Mouse (Mus musculus): Measurements from ENCODE around the gene Slc26a1. TPM values are rescaled to one million over a fixed set of nuclear protein-coding genes. Genes with fewer than 3 reads are reported as not detected.

Slc26a1 gene
- polyA plus RNA-seq, 1 experiment: 0.44 TPM

- DNase-seq: no peak
- no peak overlapping the region for H3K27ac ChIP-seq (ENCODE audit: control insufficient read depth, insufficient read depth, low read length)
- no peak overlapping the region for H3K4me3 ChIP-seq (ENCODE audit: control insufficient read depth, insufficient read depth, low read length)
- H3K36me3 ChIP-seq (ENCODE audit: control insufficient read depth, insufficient read depth, low read length): peaks cover 25% of the 10 kb centered on the region
- no peak for TF ChIP-seq CTCF (IDR thresholded peaks at IDR 0.05; ENCODE audit: borderline replicate concordance, control insufficient read depth, extremely low read depth, insufficient read depth, low read length, poor library complexity)
- no peak for TF ChIP-seq POLR2A (IDR thresholded peaks at IDR 0.05; ENCODE audit: control insufficient read depth, extremely low read depth, insufficient read depth, low read length, poor library complexity)
- WGBS: 98% methylated on average over 6 of the region's 6 CpGs
- H3K4me1 ChIP-seq (replicated peaks; ENCODE audit: control insufficient read depth, insufficient read depth, low read length): no peaks in the 10 kb centered on the region
- no peaks in the 10 kb centered on the region for H3K27me3 ChIP-seq (ENCODE audit: control insufficient read depth, insufficient read depth, low read length)
These were observed 22.0 kb downstream of the Slc26a1 start for GRCm38 (mm10) chr5:108653341-108653740.

GRCm38 (mm10) chr5:108651823-108652222 lies 23.5 kb downstream of the Slc26a1 start:
- peak; percentile 77 for DNase-seq
- WGBS: 60% methylated on average over 1 of the region's 1 CpGs
- Histone ChIP-seq H3K4me1 (replicated peaks; ENCODE audit: control insufficient read depth, insufficient read depth, low read length) (no peaks in the 10 kb centered on the region), H3K36me3 (ENCODE audit: control insufficient read depth, insufficient read depth, low read length) (peaks cover 25% of the 10 kb centered on the region), H3K4me3 (ENCODE audit: control insufficient read depth, insufficient read depth, low read length) (no peak overlapping the region), H3K27me3 (ENCODE audit: control insufficient read depth, insufficient read depth, low read length) (no peaks in the 10 kb centered on the region), H3K27ac (ENCODE audit: control insufficient read depth, insufficient read depth, low read length) (no peak overlapping the region)
- TF ChIP-seq POLR2A (IDR thresholded peaks at IDR 0.05; ENCODE audit: control insufficient read depth, extremely low read depth, insufficient read depth, low read length, poor library complexity): no peak
- TF ChIP-seq CTCF (IDR thresholded peaks at IDR 0.05; ENCODE audit: borderline replicate concordance, control insufficient read depth, extremely low read depth, insufficient read depth, low read length, poor library complexity): no peak

GRCm38 (mm10) chr5:108651136-108651720 lies 24.1 kb downstream of the Slc26a1 start:
- Histone ChIP-seq H3K27ac (ENCODE audit: control insufficient read depth, insufficient read depth, low read length) (no peak overlapping the region), H3K4me1 (replicated peaks; ENCODE audit: control insufficient read depth, insufficient read depth, low read length) (no peaks in the 10 kb centered on the region), H3K36me3 (ENCODE audit: control insufficient read depth, insufficient read depth, low read length) (peaks cover 25% of the 10 kb centered on the region), H3K27me3 (ENCODE audit: control insufficient read depth, insufficient read depth, low read length) (no peaks in the 10 kb centered on the region), H3K4me3 (ENCODE audit: control insufficient read depth, insufficient read depth, low read length) (no peak overlapping the region)
- 85% methylated on average over 5 of the region's 5 CpGs for WGBS
- no peak for DNase-seq
- TF ChIP-seq POLR2A (IDR thresholded peaks at IDR 0.05; ENCODE audit: control insufficient read depth, extremely low read depth, insufficient read depth, low read length, poor library complexity): no peak
- TF ChIP-seq CTCF (IDR thresholded peaks at IDR 0.05; ENCODE audit: borderline replicate concordance, control insufficient read depth, extremely low read depth, insufficient read depth, low read length, poor library complexity): no peak

- no peak for TF ChIP-seq CTCF (IDR thresholded peaks at IDR 0.05; ENCODE audit: borderline replicate concordance, control insufficient read depth, extremely low read depth, insufficient read depth, low read length, poor library complexity)
- TF ChIP-seq POLR2A (IDR thresholded peaks at IDR 0.05; ENCODE audit: control insufficient read depth, extremely low read depth, insufficient read depth, low read length, poor library complexity): no peak
- DNase-seq: no peak
- Histone ChIP-seq H3K36me3 (ENCODE audit: control insufficient read depth, insufficient read depth, low read length) (peaks cover 25% of the 10 kb centered on the region), H3K27ac (ENCODE audit: control insufficient read depth, insufficient read depth, low read length) (no peak overlapping the region), H3K27me3 (ENCODE audit: control insufficient read depth, insufficient read depth, low read length) (no peaks in the 10 kb centered on the region), H3K4me3 (ENCODE audit: control insufficient read depth, insufficient read depth, low read length) (no peak overlapping the region), H3K4me1 (replicated peaks; ENCODE audit: control insufficient read depth, insufficient read depth, low read length) (no peaks in the 10 kb centered on the region)
- 97% methylated on average over 7 of the region's 7 CpGs for WGBS
These were observed 25.0 kb downstream of the Slc26a1 start for GRCm38 (mm10) chr5:108650341-108650740.

GRCm38 (mm10) chr5:108648937-108649576 lies 26.3 kb downstream of the Slc26a1 start:
- H3K36me3 ChIP-seq (ENCODE audit: control insufficient read depth, insufficient read depth, low read length): peaks cover 15% of the 10 kb centered on the region
- H3K4me1 ChIP-seq (replicated peaks; ENCODE audit: control insufficient read depth, insufficient read depth, low read length): no peaks in the 10 kb centered on the region
- WGBS: 97% methylated on average over 11 of the region's 11 CpGs
- no peak overlapping the region for H3K4me3 ChIP-seq (ENCODE audit: control insufficient read depth, insufficient read depth, low read length)
- no peaks in the 10 kb centered on the region for H3K27me3 ChIP-seq (ENCODE audit: control insufficient read depth, insufficient read depth, low read length)
- H3K27ac ChIP-seq (ENCODE audit: control insufficient read depth, insufficient read depth, low read length): no peak overlapping the region
- no peak for DNase-seq
- TF ChIP-seq CTCF (IDR thresholded peaks at IDR 0.05; ENCODE audit: borderline replicate concordance, control insufficient read depth, extremely low read depth, insufficient read depth, low read length, poor library complexity): no peak
- TF ChIP-seq POLR2A (IDR thresholded peaks at IDR 0.05; ENCODE audit: control insufficient read depth, extremely low read depth, insufficient read depth, low read length, poor library complexity): no peak

- H3K4me1 ChIP-seq (replicated peaks; ENCODE audit: control insufficient read depth, insufficient read depth, low read length): no peaks in the 10 kb centered on the region
- WGBS: 95% methylated on average over 2 of the region's 2 CpGs
- H3K27ac ChIP-seq (ENCODE audit: control insufficient read depth, insufficient read depth, low read length): no peak overlapping the region
- 0 out of 2 replicates have a peak, but pooled peaks cover 10% of the 10 kb centered on the region for H3K36me3 ChIP-seq (ENCODE audit: control insufficient read depth, insufficient read depth, low read length)
- DNase-seq: no peak
- H3K4me3 ChIP-seq (ENCODE audit: control insufficient read depth, insufficient read depth, low read length): no peak overlapping the region
- no peaks in the 10 kb centered on the region for H3K27me3 ChIP-seq (ENCODE audit: control insufficient read depth, insufficient read depth, low read length)
- no peak for TF ChIP-seq POLR2A (IDR thresholded peaks at IDR 0.05; ENCODE audit: control insufficient read depth, extremely low read depth, insufficient read depth, low read length, poor library complexity)
- TF ChIP-seq CTCF (IDR thresholded peaks at IDR 0.05; ENCODE audit: borderline replicate concordance, control insufficient read depth, extremely low read depth, insufficient read depth, low read length, poor library complexity): no peak
These were observed 27.4 kb downstream of the Slc26a1 start for GRCm38 (mm10) chr5:108647820-108648465.
